Mouse (Mus musculus): ENCODE data around the gene Clasp2.

The Clasp2 gene

DNA sequence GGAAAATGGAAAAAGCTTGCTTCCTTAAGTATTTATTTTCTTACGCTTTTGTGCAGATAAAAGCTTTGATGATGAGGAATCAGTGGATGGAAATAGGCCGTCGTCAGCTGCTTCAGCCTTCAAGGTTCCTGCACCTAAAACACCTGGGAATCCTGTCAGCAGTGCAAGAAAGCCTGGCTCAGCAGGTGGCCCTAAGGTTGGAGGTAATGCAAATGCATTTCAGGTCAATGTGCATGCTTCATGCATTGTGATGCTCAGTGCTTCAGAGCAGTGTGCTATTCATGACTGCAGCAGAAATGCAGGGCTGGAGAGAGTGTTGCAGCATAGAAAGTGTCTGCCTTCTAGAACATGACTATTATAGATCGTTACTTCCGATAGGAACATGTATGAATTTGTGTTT, 71.8 kb downstream of the Clasp2 start:
- Histone ChIP-seq H3K36me3 (ENCODE audit: insufficient read depth, low read length) (peaks cover 12% of the 10 kb centered on the region; the same call in 1 of the 2 replicates), H3K27me3 (ENCODE audit: insufficient read depth, low read length) (no peaks in the 10 kb centered on the region), H3K9me3 (ENCODE audit: low read length) (no peaks in the 10 kb centered on the region), H3K4me3 (replicated peaks; ENCODE audit: low read length) (no peak overlapping the region), H3K4me1 (replicated peaks; ENCODE audit: low read depth, low read length) (peaks cover 7% of the 10 kb centered on the region; the same call in 1 of the 2 replicates)
- no peak for TF ChIP-seq CTCF (conservative IDR thresholded peaks at IDR 0.05; ENCODE audit: low read length)
- TF ChIP-seq POU5F1 (IDR thresholded peaks at IDR 0.05; ENCODE audit: borderline replicate concordance, low read length) = no peak
- no peak for TF ChIP-seq NANOG (IDR thresholded peaks at IDR 0.05; ENCODE audit: borderline replicate concordance, low read length)

DNA sequence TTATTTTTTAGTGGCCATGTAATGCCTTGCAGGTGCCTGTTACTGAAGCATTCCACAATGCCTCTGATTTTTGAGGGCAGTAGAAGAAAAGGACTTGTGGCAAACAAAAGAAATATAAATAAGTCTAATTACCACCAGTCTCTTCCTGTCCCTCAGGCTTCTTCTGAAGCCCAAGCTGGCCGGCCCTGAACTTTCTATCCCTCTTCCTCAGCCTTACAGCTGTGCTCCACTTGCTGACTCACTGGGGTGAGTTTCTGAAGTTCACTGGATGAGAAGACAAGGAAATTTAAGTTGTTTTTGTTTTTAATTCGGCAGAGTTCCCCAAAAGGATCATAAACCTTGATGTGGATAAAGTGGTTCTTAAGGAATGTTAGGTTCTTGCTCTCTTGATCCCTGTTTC, 74.6 kb downstream of the Clasp2 start:
- no peaks in the 10 kb centered on the region for H3K27me3 ChIP-seq (ENCODE audit: insufficient read depth, low read length)
- no peak overlapping the region for H3K4me3 ChIP-seq (replicated peaks; ENCODE audit: low read length)
- H3K4me1 ChIP-seq (replicated peaks; ENCODE audit: low read depth, low read length) = peaks cover 7% of the 10 kb centered on the region; the same call in 1 of the 2 replicates
- H3K9me3 ChIP-seq (ENCODE audit: low read length) = no peaks in the 10 kb centered on the region
- peaks cover 12% of the 10 kb centered on the region; the same call in 1 of the 2 replicates for H3K36me3 ChIP-seq (ENCODE audit: insufficient read depth, low read length)
- TF ChIP-seq CTCF (conservative IDR thresholded peaks at IDR 0.05; ENCODE audit: low read length) = no peak
- no peak for TF ChIP-seq POU5F1 (IDR thresholded peaks at IDR 0.05; ENCODE audit: borderline replicate concordance, low read length)
- TF ChIP-seq NANOG (IDR thresholded peaks at IDR 0.05; ENCODE audit: borderline replicate concordance, low read length) = no peak

DNA sequence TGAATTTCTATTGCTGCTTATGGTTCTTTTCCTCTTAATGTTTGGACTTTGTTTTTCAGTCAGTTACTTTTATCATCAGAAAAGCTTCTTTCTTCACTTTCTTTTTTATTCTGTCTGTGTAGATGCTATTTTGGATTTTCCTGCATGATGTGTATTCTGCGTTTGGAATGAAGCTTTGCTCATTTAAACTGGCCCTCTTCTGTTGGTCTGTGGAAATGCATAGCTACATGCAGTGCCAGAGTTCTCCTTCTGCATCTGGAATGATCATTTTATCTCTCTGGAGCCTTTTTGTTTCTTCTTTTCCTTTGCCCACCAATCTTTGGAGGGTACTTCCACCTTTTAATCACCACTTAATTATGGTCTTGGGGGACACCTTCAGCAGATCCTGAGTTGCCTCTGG, 80.9 kb downstream of the Clasp2 start:
- no peaks in the 10 kb centered on the region for H3K36me3 ChIP-seq (ENCODE audit: insufficient read depth, low read length)
- H3K4me1 ChIP-seq (replicated peaks; ENCODE audit: low read depth, low read length) = no peaks in the 10 kb centered on the region
- no peaks in the 10 kb centered on the region for H3K9me3 ChIP-seq (ENCODE audit: low read length)
- no peak overlapping the region for H3K4me3 ChIP-seq (replicated peaks; ENCODE audit: low read length)
- TF ChIP-seq POU5F1 (IDR thresholded peaks at IDR 0.05; ENCODE audit: borderline replicate concordance, low read length) (no peak), CTCF (conservative IDR thresholded peaks at IDR 0.05; ENCODE audit: low read length) (no peak; the same call in 1 of the 2 replicates), NANOG (IDR thresholded peaks at IDR 0.05; ENCODE audit: borderline replicate concordance, low read length) (no peak)
- H3K27me3 ChIP-seq (ENCODE audit: insufficient read depth, low read length) = no peaks in the 10 kb centered on the region

DNA sequence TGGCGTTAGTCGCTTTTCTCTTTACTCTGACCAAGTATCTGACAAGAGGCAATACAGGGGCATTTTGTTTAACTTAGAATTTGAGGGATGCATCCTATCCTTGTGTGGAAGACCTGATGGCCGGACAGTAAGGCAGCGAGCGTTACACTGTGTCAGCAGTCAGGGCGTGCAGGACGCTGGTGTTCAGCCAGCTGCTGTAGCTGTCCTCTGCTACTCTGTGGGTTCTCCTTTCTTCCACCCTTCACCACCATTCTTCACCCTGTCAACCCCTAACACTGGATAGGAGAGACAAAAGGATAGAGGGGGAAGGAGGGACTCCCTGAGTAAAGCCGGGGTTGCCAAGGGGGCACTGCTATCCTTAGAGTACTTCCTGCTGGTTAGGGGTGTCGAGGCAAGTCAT, 87.4 kb downstream of the Clasp2 start:
- H3K4me3 ChIP-seq (replicated peaks; ENCODE audit: low read length) = no peak overlapping the region
- H3K4me1 ChIP-seq (replicated peaks; ENCODE audit: low read depth, low read length) = no peaks in the 10 kb centered on the region
- H3K9me3 ChIP-seq (ENCODE audit: low read length) = no peaks in the 10 kb centered on the region
- no peak for TF ChIP-seq POU5F1 (IDR thresholded peaks at IDR 0.05; ENCODE audit: borderline replicate concordance, low read length)
- TF ChIP-seq CTCF (conservative IDR thresholded peaks at IDR 0.05; ENCODE audit: low read length) = no peak
- TF ChIP-seq NANOG (IDR thresholded peaks at IDR 0.05; ENCODE audit: borderline replicate concordance, low read length) = no peak
- no peaks in the 10 kb centered on the region for H3K27me3 ChIP-seq (ENCODE audit: insufficient read depth, low read length)
- no peaks in the 10 kb centered on the region for H3K36me3 ChIP-seq (ENCODE audit: insufficient read depth, low read length)

DNA sequence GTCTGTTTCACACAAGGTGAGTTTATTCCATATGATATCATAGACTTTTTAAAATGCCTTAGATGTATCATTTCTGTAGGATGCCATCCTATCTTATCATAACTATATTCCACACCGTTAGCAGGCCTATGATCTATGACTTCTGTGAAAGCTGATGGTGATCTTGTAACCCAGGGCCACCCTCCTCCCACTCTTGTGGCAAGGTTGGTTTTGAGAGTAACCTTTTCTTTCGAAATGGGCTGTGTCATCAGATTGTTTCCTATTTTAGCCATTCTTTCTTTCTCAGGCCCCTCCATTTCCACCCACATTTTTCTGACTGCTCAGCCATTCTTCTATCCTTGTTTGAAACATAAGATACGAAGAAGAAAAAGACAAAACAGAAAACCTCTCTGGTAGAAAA, 88.9 kb downstream of the Clasp2 start:
- H3K36me3 ChIP-seq (ENCODE audit: insufficient read depth, low read length) = peaks cover 1% of the 10 kb centered on the region; the same call in 1 of the 2 replicates

GRCm38 (mm10) chr9:113833481-113833880, 92.2 kb downstream of the Clasp2 start:
- no peak for TF ChIP-seq NANOG (IDR thresholded peaks at IDR 0.05; ENCODE audit: borderline replicate concordance, low read length)
- TF ChIP-seq POU5F1 (IDR thresholded peaks at IDR 0.05; ENCODE audit: borderline replicate concordance, low read length) = no peak
- no peak for TF ChIP-seq CTCF (conservative IDR thresholded peaks at IDR 0.05; ENCODE audit: low read length)
- no peaks in the 10 kb centered on the region for H3K4me1 ChIP-seq (replicated peaks; ENCODE audit: low read depth, low read length)
- H3K9me3 ChIP-seq (ENCODE audit: low read length) = no peaks in the 10 kb centered on the region
- no peaks in the 10 kb centered on the region for H3K27me3 ChIP-seq (ENCODE audit: insufficient read depth, low read length)
- H3K36me3 ChIP-seq (ENCODE audit: insufficient read depth, low read length) = peaks cover 8% of the 10 kb centered on the region
- H3K4me3 ChIP-seq (replicated peaks; ENCODE audit: low read length) = no peak overlapping the region

More for the DNA sequence above, 88.9 kb downstream of the Clasp2 start:
- H3K9me3 ChIP-seq (ENCODE audit: low read length) = no peaks in the 10 kb centered on the region
- H3K4me1 ChIP-seq (replicated peaks; ENCODE audit: low read depth, low read length) = no peaks in the 10 kb centered on the region
- H3K27me3 ChIP-seq (ENCODE audit: insufficient read depth, low read length) = no peaks in the 10 kb centered on the region
- H3K4me3 ChIP-seq (replicated peaks; ENCODE audit: low read length) = no peak overlapping the region
- TF ChIP-seq CTCF (conservative IDR thresholded peaks at IDR 0.05; ENCODE audit: low read length) = no peak
- no peak for TF ChIP-seq POU5F1 (IDR thresholded peaks at IDR 0.05; ENCODE audit: borderline replicate concordance, low read length)
- TF ChIP-seq NANOG (IDR thresholded peaks at IDR 0.05; ENCODE audit: borderline replicate concordance, low read length) = no peak

- Histone ChIP-seq H3K4me3 (replicated peaks; ENCODE audit: low read length) (no peak overlapping the region), H3K4me1 (replicated peaks; ENCODE audit: low read depth, low read length) (no peaks in the 10 kb centered on the region), H3K36me3 (ENCODE audit: insufficient read depth, low read length) (peaks cover 13% of the 10 kb centered on the region), H3K9me3 (ENCODE audit: low read length) (no peaks in the 10 kb centered on the region), H3K27me3 (ENCODE audit: insufficient read depth, low read length) (no peaks in the 10 kb centered on the region)
- TF ChIP-seq NANOG (IDR thresholded peaks at IDR 0.05; ENCODE audit: borderline replicate concordance, low read length) (no peak), POU5F1 (IDR thresholded peaks at IDR 0.05; ENCODE audit: borderline replicate concordance, low read length) (no peak), CTCF (conservative IDR thresholded peaks at IDR 0.05; ENCODE audit: low read length) (no peak)
Observed at GRCm38 (mm10) chr9:113837001-113837400, 95.7 kb downstream of the Clasp2 start.

DNA sequence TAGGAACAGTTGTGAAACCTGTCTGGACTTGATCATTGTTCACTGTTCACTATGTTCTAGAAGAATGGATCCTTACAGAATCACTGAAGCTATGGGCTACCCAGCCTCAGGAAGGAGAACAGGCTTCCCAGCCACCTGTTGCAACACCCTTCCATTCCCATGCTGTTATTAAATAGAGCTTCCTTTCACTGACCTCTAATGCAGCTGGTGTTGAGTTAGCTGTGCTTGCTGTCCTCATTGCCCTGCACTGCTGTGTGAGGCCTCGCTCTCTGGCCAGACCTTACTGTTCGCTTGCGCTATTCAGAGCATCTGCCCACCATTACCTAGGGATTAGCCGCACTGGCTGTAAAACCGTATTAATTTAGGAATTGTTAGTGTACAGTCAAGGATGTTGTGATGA, 96.2 kb downstream of the Clasp2 start:
- H3K4me3 ChIP-seq (replicated peaks; ENCODE audit: low read length) = no peak overlapping the region
- TF ChIP-seq CTCF (conservative IDR thresholded peaks at IDR 0.05; ENCODE audit: low read length) = no peak
- TF ChIP-seq POU5F1 (IDR thresholded peaks at IDR 0.05; ENCODE audit: borderline replicate concordance, low read length) = no peak
- no peak for TF ChIP-seq NANOG (IDR thresholded peaks at IDR 0.05; ENCODE audit: borderline replicate concordance, low read length)
- H3K27me3 ChIP-seq (ENCODE audit: insufficient read depth, low read length) = no peaks in the 10 kb centered on the region
- H3K36me3 ChIP-seq (ENCODE audit: insufficient read depth, low read length) = peaks cover 13% of the 10 kb centered on the region
- no peaks in the 10 kb centered on the region for H3K9me3 ChIP-seq (ENCODE audit: low read length)
- H3K4me1 ChIP-seq (replicated peaks; ENCODE audit: low read depth, low read length) = no peaks in the 10 kb centered on the region

GRCm38 (mm10) chr9:113844029-113844428, 102.8 kb downstream of the Clasp2 start:
- no peaks in the 10 kb centered on the region for H3K27me3 ChIP-seq (ENCODE audit: insufficient read depth, low read length)
- peaks cover 23% of the 10 kb centered on the region for H3K36me3 ChIP-seq (ENCODE audit: insufficient read depth, low read length)
- no peak overlapping the region for H3K4me3 ChIP-seq (replicated peaks; ENCODE audit: low read length)
- no peak for TF ChIP-seq POU5F1 (IDR thresholded peaks at IDR 0.05; ENCODE audit: borderline replicate concordance, low read length)
- TF ChIP-seq NANOG (IDR thresholded peaks at IDR 0.05; ENCODE audit: borderline replicate concordance, low read length) = no peak
- TF ChIP-seq CTCF (conservative IDR thresholded peaks at IDR 0.05; ENCODE audit: low read length) = no peak
- no peaks in the 10 kb centered on the region for H3K4me1 ChIP-seq (replicated peaks; ENCODE audit: low read depth, low read length)
- no peaks in the 10 kb centered on the region for H3K9me3 ChIP-seq (ENCODE audit: low read length)
